Mouse (Mus musculus): ENCODE results near the gene Fbf1.
A peak's percentile ranks its signal among the peaks of the same experiment; 100 is the strongest.

Fbf1 gene

DNA sequence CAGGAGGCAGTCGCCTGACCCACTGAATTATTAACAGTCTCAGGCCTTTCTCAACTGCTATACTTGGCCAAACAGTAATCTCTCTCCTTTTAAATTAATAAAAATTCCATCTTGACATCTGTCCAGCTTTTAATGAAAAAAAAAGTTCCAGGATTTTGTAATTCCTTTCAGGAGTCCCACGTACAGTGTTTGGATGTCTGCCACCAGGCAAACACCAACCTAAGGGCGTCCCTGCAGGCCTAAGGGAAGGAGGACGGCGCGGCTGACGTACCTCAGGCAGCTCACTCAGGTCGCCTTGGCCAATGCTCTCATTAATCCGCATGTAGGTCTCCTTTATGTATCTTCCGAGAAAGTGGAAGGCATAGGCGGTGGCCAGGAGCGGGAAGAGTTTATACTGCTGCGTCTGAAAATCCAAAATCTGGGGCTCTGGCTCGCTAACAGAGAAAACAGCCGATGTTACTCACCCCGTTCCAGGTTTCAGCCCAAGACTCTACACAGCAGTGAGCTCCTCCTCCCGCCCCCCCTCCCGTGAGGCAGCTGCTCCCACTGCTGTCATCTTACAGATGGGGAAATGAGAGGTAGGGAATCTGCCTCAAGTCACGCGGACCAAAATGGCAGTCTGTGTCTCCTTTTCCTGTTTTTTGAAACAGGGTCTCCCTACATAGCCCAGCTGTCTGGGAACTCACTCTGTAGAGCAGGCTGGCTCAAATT is 10.6 kb upstream of the Fbf1 start:
- no peak for DNase-seq (ENCODE audit: low spot score)

DNA sequence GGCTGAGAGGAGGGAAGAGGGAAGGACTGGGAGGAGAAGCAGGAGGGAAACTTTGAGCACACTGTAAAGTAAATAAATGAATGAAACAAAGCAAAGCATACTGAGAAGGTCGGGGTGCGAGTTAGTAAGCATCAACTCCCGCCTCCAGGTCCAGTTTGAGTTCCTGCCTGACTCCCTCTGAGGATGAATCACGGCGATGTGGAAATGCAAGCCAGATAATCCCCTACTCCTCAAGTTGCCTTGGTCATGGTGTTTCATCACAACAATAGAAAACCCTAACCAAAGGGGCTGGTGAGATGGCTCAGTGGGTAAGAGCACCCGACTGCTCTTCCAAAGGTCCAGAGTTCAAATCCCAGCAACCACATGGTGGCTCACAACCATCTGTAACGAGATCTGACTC is 8.0 kb upstream of the Fbf1 start:
- DNase-seq (ENCODE audit: low spot score) = no peak

DNA sequence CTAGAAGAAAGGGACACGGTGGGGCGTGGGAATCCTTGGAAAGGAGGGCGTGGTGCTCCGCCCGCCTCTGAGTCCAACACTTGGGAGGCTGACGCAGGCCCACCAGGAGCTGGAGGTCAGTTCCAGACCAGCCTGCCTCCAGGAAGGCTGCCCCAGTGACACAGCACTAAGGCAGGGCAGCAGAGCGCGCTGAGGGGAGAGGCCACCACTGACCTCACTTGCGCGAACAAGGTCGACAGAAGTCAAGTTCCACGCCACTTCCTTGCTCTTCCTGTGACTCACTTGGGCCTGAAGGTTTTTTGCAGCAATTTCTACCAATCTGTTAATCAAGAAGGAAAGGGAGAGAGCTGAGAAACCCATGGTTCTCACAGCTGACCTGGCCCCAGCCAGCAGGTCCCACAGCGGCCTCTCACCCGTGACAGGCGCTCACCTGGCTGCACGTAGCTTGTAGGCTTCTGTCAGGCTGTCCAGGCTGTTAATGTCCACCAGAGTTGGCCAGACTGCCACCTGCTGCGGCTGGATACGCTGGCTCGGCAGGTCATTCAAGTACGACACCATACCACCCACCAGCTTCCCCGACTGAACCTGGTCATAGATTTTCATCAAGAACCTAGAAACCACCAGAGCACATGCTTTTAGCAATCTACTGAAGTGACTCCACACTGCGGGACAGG is 6.9 kb upstream of the Fbf1 start:
- no peak for DNase-seq (ENCODE audit: low spot score)

DNA sequence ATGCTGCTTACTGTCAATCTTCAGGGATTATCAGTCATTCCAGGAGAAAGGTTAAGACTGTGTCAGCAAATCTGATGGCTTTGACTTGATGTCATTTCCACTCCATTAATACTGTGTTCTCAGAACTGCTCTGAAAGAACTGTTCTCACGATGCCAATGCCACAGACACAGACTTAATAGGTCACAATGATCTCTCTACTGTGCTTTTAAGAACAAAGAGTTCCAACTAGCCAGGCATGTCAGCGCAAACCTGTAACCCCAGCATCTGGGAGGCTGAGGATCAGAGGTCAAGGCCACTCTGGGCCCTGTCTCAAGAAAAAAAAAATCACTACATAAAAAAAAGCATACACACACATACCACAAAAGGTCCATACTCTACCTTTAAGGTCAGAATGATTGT is 4.0 kb upstream of the Fbf1 start:
- DNase-seq (ENCODE audit: low spot score) = no peak

DNA sequence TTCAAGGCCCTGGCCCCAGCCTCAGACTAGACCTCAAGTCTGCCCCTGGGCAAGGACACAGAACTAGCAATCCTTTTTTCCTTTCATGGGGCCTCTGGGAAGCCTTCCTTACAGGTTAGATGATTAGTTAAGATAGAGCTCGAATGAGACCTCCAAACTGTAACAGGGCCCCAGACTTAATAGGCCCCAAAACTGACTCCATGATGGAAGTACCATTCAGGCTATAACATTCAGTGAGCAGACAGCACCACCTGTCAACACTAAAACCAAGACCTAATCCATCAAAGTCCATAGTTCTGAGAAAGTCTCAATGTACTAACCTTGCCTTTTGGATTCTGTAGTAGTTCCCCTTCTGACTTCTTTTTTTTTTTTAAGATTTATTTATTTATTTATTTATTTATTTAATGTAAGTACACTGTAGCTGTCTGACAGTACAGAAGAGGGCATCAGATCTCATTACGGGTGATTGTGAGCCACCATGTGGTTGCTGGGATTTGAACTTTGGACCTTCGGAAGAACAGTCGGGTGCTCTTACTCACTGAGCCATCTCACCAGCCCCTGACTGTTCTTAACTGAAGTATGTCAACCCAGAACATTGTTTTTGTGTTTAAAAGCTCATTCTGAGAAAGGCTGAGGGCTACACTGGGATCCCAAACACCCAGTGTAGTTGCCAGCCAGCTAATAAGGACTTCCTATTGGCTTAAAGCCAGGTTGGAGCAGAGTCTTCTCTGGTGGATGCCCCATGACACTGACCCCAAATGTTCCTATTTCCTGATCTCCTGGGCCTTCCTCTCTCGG is 2.2 kb upstream of the Fbf1 start:
- no peak for DNase-seq (ENCODE audit: low spot score)

DNA sequence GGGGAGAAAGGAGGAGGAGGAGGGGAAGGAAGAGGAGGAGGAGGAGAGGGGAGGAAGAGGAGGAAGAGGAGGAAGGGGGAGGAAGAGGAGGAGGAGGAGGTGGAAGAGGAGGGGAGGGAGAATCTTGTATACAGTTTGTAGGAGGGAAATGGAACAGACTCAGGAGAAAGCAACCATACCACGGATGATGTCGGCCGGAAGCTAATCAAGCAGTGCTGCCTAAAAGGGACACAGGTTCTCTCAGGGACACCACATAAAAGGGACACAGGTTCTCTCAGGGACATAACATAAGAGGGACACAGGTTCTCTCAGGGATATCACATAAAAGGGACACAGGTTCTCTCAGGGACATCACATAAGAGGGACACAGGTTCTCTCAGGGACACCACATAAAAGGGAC is 1.2 kb upstream of the Fbf1 start:
- no peak for DNase-seq (ENCODE audit: low spot score)

DNA sequence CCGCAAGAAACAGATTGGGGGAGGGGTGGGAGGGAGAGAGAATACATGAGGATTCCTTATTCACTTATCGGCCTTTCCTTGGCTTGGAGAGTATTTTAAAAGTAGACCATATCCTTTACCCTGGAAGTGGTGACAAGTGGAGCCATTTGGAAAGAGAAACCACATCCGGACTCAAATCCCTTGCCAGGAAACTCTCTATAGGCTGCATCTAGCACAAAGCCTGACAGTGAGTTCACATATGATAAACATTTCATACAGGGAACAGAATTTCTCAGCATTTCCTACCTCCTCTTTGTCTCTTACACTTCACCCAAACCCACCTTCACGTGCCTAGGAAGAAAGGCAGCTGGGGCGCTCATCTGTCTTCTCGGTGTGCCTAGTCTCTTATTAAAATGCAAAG is 734 bp downstream of the Fbf1 start:
- peak; percentile 34 for DNase-seq (ENCODE audit: low spot score)

DNA sequence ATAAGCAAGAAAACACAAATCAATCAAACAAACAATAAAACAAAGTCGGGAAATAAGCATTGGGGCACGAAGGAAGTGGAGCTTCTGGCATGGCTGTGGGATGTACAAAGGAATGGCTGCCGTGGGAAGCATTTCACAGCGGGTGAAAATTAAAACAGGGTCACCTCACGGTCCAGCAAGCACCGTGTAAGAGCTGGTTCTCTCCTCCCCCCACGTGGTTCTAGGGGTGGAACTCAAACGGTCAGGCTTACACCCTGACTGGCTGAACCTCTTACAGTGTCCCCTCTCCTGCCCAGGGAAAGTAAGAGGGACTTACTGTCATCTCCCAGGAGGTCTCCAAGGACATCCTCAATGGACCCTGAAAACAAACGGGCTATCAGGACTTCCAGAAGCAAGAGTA is 5.0 kb downstream of the Fbf1 start:
- DNase-seq (ENCODE audit: low spot score) = no peak

DNA sequence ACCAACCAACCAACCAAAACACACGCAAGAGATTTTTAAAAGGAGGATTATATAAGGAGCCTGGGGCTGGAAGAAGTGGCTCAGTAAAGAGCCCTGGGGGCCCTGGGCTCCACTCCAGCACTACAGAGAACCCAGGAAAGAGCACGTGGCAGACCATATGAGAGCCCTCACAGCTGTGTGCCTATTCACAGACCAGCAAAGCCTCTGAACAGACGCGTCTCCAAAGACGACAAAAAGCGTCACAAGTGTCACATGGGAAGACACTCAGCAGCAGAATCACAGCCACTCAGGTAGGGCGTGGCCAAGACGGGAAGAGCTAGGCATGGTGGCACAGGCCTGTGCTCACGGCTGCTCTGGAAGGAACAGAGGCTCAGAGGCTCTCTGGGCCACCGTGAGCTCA is 5.8 kb downstream of the Fbf1 start:
- DNase-seq (ENCODE audit: low spot score) = no peak

DNA sequence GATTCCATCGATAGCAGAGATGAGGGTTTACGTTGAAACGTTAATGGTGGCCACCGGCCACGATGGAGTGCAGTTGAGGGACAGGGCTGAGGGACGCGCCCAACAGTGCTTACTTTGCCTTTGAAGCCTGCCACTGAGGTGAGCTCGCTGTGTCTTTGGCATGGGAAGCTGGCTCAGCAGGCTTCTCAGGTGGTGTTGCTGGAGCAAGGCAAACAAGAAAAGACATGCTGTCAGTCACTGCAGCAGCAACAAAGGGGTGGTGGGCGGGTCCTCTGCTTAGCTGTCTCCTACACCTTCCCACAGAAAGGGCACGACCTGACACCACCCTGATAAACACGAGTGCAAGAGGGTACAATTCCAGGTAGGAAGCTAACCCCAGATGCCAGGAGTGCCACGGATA is 6.7 kb downstream of the Fbf1 start:
- DNase-seq (ENCODE audit: low spot score) = no peak

DNA sequence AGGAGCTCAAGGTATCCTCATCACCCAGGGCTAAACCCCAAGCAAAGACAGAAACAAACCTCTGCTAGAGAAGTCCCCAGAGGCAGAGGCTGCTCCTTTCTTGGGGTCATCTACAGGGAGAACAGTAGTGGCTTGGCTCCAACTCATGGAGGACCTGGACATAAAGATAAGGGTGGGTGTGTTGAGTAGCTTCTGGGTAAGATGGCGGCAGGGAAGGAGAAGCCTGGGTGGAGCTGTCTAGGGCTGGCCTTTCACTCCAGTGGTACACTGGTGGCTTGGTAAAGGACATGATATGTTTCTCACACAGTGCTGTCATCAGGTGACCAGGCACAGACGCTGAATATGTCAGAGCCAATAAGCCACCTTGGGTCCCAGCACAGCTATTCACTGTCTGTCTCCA is 17.0 kb downstream of the Fbf1 start:
- DNase-seq (ENCODE audit: low spot score) = no peak

DNA sequence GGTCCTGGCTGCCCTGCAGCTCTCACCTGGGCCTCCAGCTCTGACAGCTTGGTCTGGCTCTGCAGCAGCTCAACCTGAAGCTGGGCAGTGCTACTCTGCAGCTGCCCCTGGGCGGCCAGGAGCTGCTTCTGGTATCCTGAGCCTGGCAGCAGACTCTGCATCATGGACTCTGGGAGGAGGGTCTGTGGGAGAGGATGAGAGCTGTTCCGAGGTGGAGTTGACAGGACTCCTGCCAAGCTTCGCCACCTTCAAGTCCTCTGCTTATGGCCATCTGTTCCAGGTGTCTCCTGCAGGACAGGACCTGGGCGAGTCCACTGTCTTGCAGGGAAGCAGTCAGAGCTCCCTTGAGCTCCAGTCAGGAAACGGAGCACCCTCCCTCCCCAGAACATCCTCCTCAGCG is 18.6 kb downstream of the Fbf1 start:
- no peak for DNase-seq (ENCODE audit: low spot score)

DNA sequence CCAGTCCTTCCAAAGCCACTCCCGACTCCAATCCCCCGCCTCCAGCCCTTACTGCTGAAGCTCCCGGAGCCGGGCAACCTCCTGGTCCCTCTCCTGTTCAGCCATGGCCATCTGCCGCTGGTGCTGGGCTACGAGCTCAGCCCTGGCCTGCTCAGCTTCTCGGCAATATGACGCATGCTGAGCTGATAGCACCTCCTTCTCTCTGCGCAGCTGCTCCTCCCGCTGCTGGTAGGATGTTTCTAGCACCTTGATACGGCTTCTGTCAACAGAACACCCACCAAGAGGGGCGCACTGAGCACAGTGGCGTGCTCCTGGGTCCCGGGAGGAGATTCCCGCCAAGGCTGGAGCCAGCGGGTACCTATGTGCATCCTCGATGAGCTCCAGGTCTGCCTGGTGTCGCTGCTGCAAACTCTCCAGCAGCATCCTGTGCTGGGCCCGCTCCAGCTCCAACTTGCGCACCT is 19.2 kb downstream of the Fbf1 start:
- no peak for DNase-seq (ENCODE audit: low spot score)

DNA sequence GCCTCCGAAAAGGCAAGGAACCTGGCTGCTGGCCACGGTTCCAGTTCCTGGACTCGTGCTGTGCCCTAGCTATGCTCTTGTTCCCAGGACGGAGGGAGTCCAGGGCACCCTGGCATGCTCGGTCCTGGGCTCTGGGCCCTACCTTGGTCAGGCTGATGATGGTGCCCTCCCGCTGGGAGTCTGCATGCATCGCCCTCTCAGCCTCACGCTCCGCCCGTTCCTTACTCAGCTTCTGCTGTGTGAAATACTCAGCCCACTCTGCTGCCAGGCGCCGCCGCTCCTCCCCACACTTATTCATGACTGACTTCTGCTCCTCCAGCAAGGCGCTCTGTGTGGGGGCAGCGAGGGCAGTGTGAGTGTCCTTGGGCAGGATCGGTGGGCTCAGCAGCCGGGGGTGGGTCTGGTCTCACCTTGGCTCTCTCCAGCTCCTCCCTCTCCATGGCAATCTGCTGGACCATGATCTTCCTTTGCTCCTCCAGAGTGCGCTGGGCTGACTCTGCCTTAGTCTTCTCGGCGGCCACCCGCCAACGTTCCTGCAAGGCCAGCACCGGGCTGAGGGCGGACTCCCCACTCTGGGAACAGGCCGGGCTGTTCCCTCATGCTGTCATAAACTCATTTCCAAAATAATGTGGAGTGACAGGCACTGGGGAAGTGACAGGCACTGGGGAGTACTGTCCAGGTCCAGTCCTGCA is 21.5 kb downstream of the Fbf1 start:
- no peak for DNase-seq (ENCODE audit: low spot score)

DNA sequence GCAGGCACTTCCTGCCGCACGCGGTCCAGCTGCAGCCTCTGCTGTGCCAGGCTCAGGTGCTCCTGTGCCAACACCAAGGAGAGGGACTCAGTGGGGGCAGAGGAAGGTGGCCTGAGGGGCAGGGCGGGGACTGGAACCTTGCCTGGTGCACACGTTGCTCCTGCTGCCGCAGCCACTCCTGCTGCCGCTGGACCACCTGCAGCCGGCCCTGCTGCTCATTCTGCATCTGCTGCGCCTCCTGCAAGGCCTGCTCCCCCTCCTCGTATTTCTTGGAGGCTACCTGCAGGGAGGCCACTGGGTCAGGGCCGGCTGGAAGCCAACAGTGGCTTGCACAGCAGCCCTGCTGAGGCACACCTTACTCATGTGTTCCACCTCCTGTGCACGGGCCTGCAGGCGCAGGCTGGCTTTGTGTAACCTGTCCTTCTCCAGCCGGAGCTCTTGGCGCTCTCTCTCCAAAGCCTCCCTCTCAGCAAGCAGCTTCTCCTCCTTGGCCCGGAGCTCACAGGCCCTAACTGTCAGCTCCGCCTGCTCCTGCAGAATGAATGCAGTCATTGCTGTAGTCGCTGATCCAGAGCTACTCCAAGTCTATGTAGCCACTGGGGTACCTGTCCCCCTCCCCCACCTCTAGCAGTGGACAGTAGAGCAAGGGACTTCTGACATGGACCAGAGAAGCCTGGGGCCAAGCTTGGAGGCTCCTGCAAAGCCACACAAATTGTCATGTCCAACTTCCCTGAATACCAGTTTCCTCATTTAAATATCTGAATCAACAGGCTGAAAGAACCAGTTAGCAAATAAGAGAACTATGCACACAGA is 22.3 kb downstream of the Fbf1 start:
- DNase-seq (ENCODE audit: low spot score) = no peak

DNA sequence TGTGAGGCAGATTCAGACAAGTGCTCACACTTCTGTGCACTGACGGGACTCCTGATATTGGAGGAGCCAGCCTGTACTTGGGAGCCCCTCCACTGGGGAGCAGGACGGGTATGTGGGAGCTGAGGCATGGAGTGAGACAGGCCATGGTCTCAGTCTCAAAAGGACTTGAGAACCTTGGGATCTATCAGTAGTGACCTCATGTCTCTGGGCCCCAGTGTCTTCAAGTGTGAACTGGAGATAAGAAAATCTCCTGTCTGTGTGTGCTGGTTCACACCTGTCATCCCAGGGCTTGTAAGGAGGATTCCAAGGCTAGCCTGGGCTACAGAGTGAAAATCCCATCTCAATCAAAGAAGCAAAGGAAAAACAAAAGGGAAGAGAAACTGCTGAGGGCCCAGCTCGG is 24.5 kb downstream of the Fbf1 start:
- DNase-seq (ENCODE audit: low spot score) = no peak

DNA sequence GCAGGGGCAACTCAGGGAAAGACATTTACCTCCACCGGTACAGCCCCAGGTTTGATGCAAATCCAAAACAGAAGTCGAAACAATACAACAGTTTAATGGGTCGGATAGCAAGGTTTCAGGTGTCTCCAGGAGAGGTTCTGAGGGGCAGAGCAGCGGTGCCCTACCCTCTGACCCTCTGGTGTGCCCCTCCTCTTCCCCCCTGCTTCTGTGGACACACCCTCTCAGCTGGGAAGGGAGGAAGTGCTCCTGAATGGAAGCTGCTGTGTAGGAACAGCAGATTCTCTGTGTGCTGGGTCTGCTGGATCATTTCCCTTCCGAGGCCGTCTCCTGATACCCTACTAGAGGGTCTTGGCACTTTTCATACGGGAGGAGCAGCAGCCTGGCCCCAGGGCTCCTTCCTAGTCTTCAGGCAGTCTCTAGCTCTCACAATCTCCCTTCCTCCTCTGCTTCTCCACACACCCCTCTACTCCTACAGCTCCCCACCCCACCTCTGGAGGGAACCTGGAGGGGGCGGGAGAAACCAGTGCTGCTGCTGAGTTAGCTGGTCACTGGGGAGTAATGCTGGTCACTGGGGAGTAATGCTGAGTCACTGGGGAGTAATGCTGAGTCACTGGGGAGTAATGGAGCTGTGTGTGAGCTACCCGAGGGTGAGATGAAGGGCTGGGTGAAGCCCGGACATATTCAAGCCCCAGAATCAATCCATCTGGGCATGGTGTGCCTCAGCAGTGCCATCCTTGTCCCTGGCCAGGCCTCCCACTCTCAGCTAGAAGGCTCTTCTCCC is 25.6 kb downstream of the Fbf1 start:
- DNase-seq (ENCODE audit: low spot score) = peak; percentile 75

DNA sequence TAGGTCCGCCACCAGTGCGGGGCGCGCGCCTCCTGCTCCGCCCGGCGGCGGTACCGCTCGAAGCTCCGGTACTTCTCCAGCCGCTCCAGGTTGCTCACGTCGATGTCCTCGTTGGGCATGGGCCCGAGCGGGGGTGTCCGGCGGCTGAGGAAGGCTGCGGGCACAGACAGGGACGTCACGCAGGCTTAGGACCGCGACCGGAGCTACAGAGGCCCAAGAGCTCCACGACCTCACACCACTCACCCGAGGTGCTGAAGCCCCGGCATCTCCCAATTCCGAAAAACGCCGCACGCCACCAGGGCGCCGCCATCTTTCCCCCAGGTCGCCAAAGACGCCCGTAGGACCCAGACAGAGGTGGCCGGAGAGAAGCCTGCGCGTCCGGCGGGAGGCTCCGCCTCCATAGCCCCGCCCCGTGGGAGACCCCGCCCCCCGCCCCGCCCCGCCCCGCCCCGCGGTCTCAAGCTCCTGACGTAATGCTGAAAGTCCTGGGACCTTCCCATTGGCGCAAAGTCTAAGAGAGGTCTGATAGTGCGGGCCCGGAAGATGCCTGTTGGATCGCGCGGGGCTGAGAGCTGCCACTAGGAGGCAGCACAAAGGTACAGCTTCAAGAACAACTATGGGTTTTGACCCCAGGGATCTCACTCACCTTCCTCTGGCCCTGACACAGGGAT is 29.4 kb downstream of the Fbf1 start, which contains the start of gene Mrpl38:
Mrpl38 (minus strand) TSS at position 401 of the 671 bp plus-strand sequence.
- DNase-seq (ENCODE audit: low spot score) = peak; percentile 97

DNA sequence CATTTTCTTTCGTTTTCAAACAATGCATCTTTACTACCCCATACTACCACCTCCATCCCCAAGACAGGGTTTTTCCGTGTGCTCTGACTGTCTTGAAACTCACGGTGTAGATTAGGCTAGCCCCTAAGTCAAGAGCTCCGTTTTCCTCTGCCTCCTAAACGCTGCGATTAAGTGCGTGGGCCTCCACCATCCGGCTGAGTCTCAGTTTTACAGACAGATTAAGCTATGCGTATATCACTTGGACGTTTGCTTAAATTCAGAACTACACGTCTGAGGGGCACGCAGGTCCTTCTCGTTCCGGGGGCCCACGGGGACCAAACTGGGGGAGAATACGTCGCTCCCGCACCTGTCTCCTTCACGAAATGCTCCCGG is 29.9 kb downstream of the Fbf1 start:
- DNase-seq (ENCODE audit: low spot score) = no peak

DNA sequence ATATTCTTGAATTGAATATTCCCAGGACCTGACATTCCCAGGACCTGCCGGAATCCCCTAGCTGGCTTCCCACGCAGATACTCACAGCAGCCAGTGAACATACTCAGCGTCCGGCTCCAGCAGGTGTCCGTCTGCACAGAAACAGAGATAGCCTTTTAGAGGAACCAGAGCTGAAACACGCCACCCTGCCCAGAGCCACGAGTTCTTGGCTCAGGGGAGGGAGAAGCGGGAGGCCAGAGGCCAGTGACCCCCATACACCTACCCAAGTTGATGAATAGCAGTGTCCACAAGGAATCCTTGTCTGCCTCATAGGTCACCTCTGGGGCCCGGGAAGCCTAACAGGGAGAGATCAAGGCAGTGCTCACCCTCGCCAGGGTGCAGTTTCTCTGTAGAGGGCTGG is 33.8 kb downstream of the Fbf1 start:
- no peak for DNase-seq (ENCODE audit: low spot score)
